Mouse (Mus musculus) hindbrain, embryonic 10.5 days (tissue): ENCODE measurements around the gene Mtmr6. TPM values are rescaled to one million over a fixed set of nuclear protein-coding genes. Genes with fewer than 3 reads are reported as not detected.
"Not testable (repeated sequence)": the region's sequence is repeated elsewhere in the genome, so short reads cannot be mapped to it uniquely, and the experiment has no call there.

Source experiments
- DNase-seq: peaks from one replicate; pipeline ENCODE4 v3.0.0-alpha.2; 2017; ENCODE audit warnings: low spot score
- H3K27ac ChIP-seq: fragments of 300-500 bp; sonication (generic); 2 replicates; pipeline ENCODE4 v1.5.1; 2016; ENCODE audit warnings: mild to moderate bottlenecking, moderate library complexity
- H3K27me3 ChIP-seq: fragments of 300-500 bp; sonication (generic); 2 replicates; pipeline ENCODE4 v1.6.1; 2016; ENCODE audit warnings: mild to moderate bottlenecking; ENCODE audit not compliant: poor library complexity, insufficient read depth, severe bottlenecking
- H3K36me3 ChIP-seq: fragments of 300-500 bp; sonication (generic); 2 replicates; pipeline ENCODE4 v1.6.1; 2016; ENCODE audit warnings: mild to moderate bottlenecking, moderate library complexity
- H3K4me1 ChIP-seq: fragments of 300-500 bp; sonication (generic); replicated peaks from 2 replicates; pipeline ENCODE4 v1.6.1; 2016; ENCODE audit warnings: mild to moderate bottlenecking
- H3K4me3 ChIP-seq: fragments of 300-500 bp; sonication (generic); 2 replicates; pipeline ENCODE4 v1.5.1; 2016; ENCODE audit warnings: mild to moderate bottlenecking, moderate library complexity
- H3K9me3 ChIP-seq: fragments of 300-500 bp; sonication (generic); 2 replicates; pipeline ENCODE4 v1.6.1; 2016; ENCODE audit warnings: mild to moderate bottlenecking, moderate library complexity
- WGBS: fragments of 180-500 bp; shearing (Covaris S2); methylation state at CpG from one replicate; pipeline ENCODE4 v1.1.7; 2016; 5-methylcytosine and 5-hydroxymethylcytosine counted together
- microRNA counts: library from miRNA; unstranded; fragments of <30 nt; microRNA quantifications from one replicate; lab custom pipeline; 2017
- polyA plus RNA-seq: library from polyadenylated mRNA; unstranded; fragments of >200 nt; fragmentation: Nextera tagmentation; extraction: Ambion mirVana; gene quantifications from 2 replicates; pipeline ENCODE4 v1.2.1, GENCODE M21; 2016

The Mtmr6 gene
- polyA plus RNA-seq, 1 experiment from 2014 or later, result 35.9 TPM

GRCm38 (mm10) chr14:60304441-60305220, 39.6 kb downstream of the Mtmr6 start:
- Histone ChIP-seq H3K4me1 (no peaks in the 10 kb centered on the region), H3K9me3 (no peaks in the 10 kb centered on the region), H3K4me3 (no peak overlapping the region), H3K27ac (no peak overlapping the region), H3K36me3 (peaks cover 18% of the 10 kb centered on the region), H3K27me3 (no peaks in the 10 kb centered on the region)
- 91% methylated on average over 2 of the region's 2 CpGs for WGBS
- no peak for DNase-seq

DNA sequence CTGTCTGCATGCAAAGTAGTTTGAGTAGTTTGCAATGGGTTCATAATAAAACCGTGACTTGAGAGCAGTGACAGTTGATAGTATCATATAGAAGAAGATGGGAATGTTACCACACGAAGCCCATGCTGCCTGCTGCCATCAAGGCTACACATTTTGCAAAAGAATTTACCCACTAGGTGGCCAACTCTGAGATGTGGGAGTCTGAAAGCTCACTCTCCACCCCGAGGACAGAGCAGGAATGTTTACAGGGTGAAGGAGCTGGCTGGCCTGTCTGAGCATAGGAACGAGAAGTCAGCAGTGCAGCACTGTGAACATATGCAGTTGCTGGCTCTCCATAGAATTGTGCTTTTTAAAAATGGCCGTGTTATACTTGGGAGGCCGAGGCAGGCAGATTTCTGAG, 43.1 kb downstream of the Mtmr6 start:
- DNase-seq, result no peak
- Histone ChIP-seq H3K9me3 (no peaks in the 10 kb centered on the region), H3K4me1 (no peaks in the 10 kb centered on the region), H3K27me3 (no peaks in the 10 kb centered on the region), H3K4me3 (no peak overlapping the region), H3K27ac (no peak overlapping the region), H3K36me3 (0 out of 2 replicates have a peak, but pooled peaks cover 3% of the 10 kb centered on the region)
- WGBS, result 76% methylated on average over 6 of the region's 6 CpGs

DNA sequence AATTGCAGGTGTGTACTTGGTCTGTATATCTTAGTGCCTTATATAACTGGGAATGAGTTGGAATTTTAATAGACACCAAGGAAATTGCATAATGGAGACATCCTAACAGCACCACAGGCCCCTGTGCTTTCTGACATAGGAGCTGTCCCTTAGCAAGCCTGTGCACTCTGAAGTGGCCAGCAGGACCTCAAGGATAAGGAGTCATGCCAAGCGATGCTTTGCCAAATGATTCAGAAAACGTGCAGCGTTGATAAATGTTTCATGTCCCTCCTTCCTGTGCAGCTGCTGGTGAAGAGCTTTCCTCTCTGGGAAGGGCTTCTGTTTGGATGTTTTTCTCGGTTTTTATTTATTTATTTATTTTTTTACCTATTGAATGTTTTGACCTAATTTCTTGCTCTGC, 45.7 kb downstream of the Mtmr6 start:
- no peak for DNase-seq
- Histone ChIP-seq H3K4me1 (no peaks in the 10 kb centered on the region), H3K9me3 (0 out of 2 replicates have a peak, but pooled peaks cover 3% of the 10 kb centered on the region), H3K27ac (no peak overlapping the region), H3K36me3 (no peaks in the 10 kb centered on the region), H3K27me3 (no peaks in the 10 kb centered on the region), H3K4me3 (no peak overlapping the region)
- 80% methylated on average over 4 of the region's 4 CpGs for WGBS

DNA sequence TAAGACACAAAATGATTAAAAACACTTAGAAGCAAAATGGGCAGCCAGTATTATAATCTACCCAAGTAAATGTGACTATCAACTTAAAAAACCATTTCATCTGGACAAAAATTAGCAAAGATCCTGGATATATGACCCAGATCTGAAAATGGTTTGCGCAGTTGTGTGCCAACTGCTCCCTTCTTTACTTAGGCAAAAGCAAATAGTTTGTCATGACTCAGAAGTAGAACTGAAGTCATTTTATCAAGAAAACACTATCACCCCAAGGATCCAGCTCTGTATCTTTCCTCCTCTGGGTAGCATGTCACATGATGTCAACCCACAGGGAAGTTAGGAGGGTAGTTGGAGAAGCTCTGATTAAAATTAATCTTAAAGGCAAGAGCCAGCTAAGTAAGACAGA, 54.2 kb downstream of the Mtmr6 start:
- no peaks in the 10 kb centered on the region for H3K36me3 ChIP-seq
- H3K27ac ChIP-seq, result no peak overlapping the region
- no peak overlapping the region for H3K4me3 ChIP-seq
- no peak for DNase-seq
- no peaks in the 10 kb centered on the region for H3K27me3 ChIP-seq
- no peaks in the 10 kb centered on the region for H3K4me1 ChIP-seq
- 96% methylated on average over 1 of the region's 1 CpGs for WGBS
- no peaks in the 10 kb centered on the region for H3K9me3 ChIP-seq

GRCm38 (mm10) chr14:60320813-60321212, 55.8 kb downstream of the Mtmr6 start:
- no peak overlapping the region for H3K4me3 ChIP-seq
- no peaks in the 10 kb centered on the region for H3K9me3 ChIP-seq
- H3K27me3 ChIP-seq, result no peaks in the 10 kb centered on the region
- H3K4me1 ChIP-seq, result no peaks in the 10 kb centered on the region
- WGBS, result 84% methylated on average over 3 of the region's 3 CpGs
- H3K27ac ChIP-seq, result no peak overlapping the region
- no peaks in the 10 kb centered on the region for H3K36me3 ChIP-seq
- no peak for DNase-seq

DNA sequence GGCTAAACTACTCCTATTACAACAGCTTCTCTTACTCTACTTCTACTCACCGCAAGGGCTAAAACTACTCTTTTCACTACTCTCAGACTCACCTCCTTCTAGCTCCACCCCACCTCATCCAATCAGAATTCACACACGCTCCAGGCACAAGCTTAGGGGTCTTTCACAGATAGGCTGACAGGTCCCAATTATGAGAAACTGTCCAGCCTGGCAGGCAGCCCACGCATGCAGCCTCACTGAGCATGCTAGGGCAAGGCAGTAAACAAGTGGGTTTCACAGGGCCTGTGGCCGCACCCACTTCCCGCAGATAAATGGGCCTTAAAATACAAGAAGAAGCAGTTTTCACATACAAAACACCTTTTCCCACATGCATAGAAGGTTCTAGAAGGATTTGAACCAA, 75.0 kb downstream of the Mtmr6 start:
- not testable (repeated sequence) for H3K4me3 ChIP-seq, H3K4me1 ChIP-seq, H3K27ac ChIP-seq, DNase-seq, H3K36me3 ChIP-seq, H3K9me3 ChIP-seq, H3K27me3 ChIP-seq
- 90% methylated on average over 5 of the region's 5 CpGs for WGBS

GRCm38 (mm10) chr14:60340570-60340969, 75.5 kb downstream of the Mtmr6 start:
- Histone ChIP-seq H3K9me3 (no peaks in the 10 kb centered on the region), H3K27ac (no peak overlapping the region), H3K27me3 (no peaks in the 10 kb centered on the region), H3K36me3 (no peaks in the 10 kb centered on the region), H3K4me3 (no peak overlapping the region), H3K4me1 (no peaks in the 10 kb centered on the region)
- no peak for DNase-seq
- 80% methylated on average over 4 of the region's 4 CpGs for WGBS

DNA sequence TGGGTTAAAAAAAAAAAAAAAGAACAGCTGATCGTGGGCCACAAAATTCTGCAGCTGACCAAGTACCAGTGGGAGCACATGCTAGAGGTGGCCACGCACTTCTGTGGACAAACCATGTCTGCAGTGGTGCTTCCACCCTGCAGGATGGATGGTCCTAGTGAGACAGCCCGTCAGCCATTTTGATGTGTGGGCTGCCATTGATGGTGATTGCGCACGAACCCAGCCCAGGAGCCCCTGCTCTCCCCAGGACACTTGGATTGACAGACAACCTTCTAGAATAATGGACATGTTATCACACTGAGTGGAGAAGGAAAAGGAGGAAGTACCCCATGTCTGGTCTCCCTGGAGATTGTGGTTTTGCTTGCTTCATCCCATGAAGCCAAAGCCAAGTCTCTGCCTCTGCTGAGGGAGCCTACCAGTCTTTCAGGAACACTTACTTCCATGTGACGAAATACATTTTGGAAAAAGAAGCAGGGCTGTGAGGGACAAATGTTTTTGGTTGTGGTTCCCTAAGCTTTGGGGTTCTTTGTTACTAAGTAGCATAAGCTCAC, 80.4 kb downstream of the Mtmr6 start:
- no peak overlapping the region for H3K27ac ChIP-seq
- no peak for DNase-seq
- WGBS, result 92% methylated on average over 6 of the region's 6 CpGs
- no peaks in the 10 kb centered on the region for H3K36me3 ChIP-seq
- no peak overlapping the region for H3K4me3 ChIP-seq
- no peaks in the 10 kb centered on the region for H3K27me3 ChIP-seq
- no peaks in the 10 kb centered on the region for H3K9me3 ChIP-seq
- no peaks in the 10 kb centered on the region for H3K4me1 ChIP-seq

MicroRNA genes within 50 kb of the gene (microRNA counts, 519-probe panel; counts per million panel counts)
- 1,255 counts per million, percentile 77 among the panel's probes with 10 or more counts for microRNA mmu-miR-719 (lab: Ali Mortazavi, UCI)

Other genes with a start within 250 kb of the Mtmr6 start
- gene Atp8a2, start 68.0 kb upstream of the Mtmr6 start, polyA plus RNA-seq, result 4.4 and 8.0 TPM in 2 replicates
- 0.05 and 0.07 TPM in 2 replicates for gene Nupl1, start 13.8 kb upstream of the Mtmr6 start, polyA plus RNA-seq
- gene Gm49336, start 13.7 kb upstream of the Mtmr6 start, polyA plus RNA-seq, result 44.0 and 62.6 TPM in 2 replicates
- 8.2 and 13.5 TPM in 2 replicates for gene Amer2, start 108.0 kb downstream of the Mtmr6 start, polyA plus RNA-seq